Mouse (Mus musculus) MN1 (cell line): ENCODE measurements around the gene Brca2.
A peak's percentile ranks its signal among the peaks of the same experiment; 100 is the strongest.

Experiments
- DNase-seq: peaks from one replicate; pipeline ENCODE4 v3.0.0-alpha.2; 2016; ENCODE audit warnings: low spot score

The Brca2 gene

DNA sequence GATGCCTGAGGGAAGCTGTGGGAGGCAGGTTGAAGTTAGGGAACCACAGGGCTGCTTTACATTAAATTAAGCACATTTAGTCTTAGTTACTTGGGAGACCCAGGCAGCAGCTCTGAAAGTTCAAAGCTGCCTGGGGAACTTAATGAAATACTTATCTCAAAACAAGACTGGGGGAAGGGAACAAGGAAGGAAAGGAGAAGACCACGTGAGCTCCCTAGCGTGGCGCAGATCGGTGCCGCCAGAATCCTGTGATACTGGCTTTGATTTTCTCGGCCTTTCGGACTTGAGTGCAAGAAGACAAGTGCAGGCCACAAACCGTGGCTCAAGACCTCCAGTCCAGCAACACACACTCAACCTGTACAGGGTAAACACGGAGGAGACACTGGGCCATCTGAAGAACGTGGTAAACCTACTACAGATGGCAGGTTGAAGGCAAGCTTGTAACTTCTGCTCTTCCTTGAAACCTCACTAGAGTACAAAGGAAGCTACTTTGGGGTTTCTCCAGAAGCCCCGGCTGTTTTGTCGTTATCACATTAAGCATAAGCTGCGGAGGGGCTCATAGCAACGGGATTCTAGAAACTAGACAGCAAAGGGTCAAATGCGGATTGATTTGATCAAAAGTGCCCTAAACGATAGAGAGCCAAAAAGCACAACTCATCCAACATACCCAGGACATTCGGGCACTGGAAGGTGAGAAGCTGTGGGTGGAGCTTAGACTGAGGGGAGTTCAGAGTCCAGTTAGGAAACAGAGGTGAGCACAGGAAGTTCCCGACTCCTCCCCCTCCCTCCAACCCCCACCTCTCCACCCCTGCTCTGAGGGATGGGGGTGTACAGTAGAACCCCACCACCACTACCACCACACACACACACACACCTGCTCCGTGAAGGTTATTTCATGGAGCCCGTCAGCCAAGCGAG lies 76.0 kb downstream of the Brca2 start:
- no peak for DNase-seq

DNA sequence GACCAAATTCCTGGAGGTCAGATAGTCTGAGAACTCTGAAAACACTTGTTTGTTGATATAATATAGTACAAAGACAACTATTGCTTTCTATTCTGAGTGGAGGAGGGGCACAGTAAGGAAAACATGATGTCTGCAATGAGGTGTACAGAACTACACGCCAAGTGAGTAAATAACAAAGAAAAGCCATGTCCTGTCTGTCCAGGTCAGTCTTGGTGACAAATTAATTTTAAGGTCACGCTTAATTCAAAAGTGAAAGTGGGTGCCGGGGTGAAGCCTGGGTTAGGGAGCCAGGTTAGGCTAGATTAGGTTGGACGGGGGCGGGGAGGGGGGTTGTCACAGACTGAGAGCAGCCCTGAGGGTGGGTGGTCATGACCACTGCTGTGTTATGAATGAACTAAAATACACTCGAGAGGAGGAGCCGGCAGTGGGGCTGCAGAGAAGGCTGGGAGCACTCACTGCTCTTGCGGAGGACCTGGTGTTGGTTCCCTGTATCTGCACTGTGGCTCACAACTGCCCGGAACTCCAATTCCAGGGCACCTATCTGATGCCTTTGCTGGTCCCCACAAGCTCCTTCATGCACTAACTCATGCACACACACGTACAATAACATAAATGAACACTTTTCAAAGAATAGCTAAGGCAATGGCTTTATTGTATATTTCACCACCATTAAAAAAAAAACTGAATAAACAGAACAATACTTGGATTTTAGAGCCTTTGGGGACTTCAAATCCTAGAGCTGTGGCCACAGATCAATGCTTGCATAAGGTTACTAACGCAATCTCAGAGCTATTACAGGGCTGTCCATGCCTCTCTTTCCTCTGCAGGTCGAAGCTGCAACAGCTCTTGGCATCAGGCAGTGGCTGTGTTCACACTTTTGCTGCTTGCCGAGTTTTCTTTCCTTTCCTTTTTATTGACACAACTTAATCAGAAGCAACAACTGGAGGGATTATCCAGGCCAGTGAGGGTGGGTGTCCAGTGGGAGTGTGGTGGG lies 77.2 kb downstream of the Brca2 start:
- DNase-seq = no peak

DNA sequence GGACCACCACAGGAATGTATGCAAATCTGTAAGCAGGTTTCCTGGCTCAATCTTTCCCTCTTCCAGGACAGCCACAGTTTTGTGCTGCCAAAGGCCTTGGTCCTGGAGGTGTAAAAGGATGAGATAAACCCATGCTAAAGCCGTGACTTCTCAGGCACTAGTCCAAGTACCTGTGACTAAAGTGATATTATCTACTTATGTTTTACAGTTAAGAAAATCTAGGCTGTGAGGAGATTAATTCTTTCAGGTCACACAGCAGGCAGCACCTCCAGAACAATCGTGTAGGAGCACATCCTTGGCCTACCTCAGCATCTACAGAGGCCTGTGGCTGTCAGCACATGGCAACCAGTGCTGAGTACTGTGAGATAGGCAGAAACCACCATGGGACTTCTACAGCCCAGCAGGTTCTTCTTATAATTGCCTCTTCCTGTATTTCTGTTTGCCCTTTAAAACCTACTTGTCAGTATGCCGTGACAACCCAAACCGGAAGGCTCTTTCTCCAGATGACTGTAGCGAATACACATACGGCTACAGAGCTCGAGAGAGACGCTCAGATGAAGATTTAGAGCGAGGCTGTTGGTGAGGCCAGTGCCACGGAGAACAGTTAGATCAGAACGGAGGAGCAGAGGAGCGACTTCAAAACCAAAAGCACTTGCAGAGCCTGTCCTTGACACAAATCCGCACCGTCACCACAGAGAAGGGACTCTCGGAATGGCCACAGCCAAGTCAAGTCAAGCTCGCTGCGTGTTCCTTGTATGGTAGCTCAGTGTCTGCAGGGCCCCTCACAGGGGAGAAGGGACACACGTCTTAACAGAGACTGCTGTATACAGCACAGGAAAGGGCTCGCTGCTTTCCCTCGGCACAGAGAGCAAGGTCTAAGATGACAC lies 78.4 kb downstream of the Brca2 start:
- DNase-seq = no peak

DNA sequence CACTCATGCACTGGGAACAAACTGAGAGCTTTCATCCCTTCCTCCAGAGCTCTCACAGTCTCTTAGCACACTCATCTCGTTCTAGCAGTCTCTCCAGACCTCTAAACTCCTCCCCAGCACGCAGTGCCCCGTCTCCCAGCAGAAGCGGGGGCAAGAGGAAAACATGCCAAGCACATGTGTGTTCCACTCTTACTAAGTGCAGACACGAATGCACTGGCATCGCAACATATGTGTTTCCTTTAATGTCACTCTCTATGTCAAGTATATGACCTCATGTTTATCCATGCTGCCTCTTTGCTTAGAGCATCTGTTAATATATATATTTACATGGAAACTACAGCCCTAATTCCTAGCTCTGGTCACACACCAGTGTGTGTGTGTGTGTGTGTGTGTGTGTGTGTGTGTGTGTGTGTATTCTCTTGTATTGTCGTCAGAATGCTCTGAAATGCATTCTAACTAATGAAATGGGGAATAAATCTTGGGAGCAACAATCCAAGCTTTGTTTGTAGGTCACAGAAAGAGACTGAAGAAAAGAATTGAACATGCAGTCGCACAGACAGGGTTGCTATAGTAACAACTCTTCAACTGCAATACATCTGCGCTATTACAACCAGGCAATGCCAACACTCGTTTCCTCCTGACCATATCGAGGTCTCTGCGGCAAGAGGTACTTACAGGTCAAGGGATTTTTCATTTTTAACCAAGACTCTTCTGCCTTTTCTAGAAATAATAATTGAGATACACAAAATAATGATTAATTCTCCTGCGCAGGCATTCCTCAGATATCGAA lies 79.2 kb downstream of the Brca2 start:
- DNase-seq = no peak

DNA sequence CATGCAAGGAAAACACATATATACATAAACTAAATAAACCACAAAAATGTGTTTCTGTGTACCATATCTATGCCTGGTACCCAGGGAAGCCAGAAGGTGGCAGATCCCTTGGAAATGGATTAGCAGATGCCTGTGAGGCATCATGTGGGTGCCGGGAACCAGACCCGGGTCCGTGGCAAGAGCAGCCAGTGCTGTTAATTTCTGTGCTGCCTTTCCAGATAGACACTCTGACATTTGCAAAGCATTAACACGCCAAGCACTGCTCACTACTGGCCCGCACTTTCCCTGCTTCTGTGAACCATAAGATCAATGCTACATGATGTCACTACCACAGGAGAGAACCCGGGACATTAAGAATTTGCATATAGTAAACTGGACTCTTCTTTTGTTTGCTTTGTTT lies 83.7 kb downstream of the Brca2 start:
- no peak for DNase-seq

DNA sequence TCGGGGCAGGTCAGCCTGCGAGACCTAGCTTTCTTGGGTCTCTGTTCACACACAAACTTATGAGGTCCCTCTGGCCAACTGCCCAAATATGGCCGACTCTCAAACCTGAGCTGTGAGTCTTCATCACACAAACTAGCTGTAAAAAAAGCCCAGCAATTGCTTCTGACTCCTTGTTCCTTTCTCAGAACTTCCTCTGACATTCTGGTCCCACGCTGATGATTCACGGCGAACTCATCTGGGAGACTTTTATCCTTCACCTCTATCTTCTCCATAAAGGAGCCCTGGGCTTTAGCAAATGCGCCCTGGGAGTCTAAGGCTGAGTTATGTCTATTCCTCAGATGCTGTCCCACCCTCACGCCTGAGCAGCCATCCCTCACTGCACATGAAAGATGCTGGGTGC lies 85.2 kb downstream of the Brca2 start:
- no peak for DNase-seq

DNA sequence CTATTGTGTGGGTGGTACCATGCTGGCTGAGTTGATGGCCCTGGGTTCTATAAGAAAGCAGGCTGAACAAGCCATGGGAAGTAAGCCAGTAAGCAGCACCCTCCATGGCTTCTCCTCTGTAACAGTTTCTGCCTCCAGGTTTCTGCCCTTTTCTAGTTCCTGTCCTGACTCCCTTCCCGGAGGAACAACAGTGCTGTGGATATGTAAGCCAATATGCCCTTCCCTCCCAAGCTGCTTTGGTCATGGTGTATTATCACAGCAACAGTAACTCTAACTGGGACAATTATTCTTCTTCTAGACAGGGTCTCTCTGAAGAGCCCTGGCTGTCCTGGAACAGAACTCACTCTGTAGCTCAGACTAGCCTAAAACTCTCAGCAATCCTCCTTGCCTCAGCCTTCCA lies 88.7 kb downstream of the Brca2 start:
- DNase-seq = no peak

DNA sequence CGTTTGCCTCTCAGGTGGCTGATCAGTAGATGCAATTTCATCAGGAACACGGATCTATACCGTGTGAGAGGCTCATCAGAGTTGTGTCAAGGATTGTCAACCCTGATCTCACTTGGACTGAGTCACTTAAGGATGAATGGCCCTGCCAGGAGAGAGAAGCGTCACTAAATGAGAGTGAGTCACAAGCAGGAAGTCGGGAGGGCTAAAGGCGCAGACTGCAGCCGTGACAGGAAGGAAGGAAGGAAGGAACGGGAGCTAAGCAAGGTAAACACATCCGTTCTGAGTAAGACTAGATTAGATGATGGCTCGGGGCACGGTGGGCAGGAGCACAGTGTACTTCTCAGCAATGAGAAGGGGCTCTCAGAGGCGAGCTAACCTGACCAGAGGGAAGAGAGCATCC lies 89.3 kb downstream of the Brca2 start:
- DNase-seq = peak; percentile 72

DNA sequence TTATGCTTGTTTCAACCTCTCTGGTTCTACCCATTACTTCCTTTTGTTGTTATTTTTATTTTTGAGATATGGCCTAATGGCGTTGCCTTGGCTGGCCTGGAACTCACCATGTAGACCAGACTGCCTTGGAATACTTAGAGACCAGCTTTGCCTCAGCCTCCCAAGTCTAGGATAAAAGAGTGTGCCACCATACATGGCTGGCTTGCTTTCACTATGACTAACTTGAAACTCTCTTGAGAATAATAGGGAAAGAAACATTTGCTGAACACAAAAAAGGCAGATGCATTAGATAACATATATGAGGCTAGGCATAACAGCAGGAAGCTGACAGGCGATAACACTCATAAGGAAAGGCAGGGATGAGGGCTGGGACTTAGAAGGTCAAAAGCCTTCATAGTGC lies 91.6 kb downstream of the Brca2 start:
- DNase-seq = no peak

DNA sequence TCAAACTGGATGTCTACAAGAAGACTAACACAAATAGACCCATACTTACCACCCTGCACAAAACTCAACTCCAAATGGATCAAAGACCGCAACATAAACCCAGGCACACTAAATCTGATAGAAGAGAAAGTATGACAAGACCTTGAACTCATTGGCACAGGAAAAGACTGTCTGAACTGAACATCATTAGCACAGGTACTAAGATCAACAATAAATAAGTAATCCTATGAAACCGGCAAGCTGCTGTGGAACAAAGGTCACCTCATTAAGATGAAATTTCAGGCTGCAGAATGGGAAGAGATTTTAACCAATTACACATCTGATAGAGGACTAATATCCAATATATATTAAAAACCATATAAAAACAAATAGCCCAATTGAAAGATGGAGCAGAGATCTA lies 93.8 kb downstream of the Brca2 start:
- DNase-seq = no peak

DNA sequence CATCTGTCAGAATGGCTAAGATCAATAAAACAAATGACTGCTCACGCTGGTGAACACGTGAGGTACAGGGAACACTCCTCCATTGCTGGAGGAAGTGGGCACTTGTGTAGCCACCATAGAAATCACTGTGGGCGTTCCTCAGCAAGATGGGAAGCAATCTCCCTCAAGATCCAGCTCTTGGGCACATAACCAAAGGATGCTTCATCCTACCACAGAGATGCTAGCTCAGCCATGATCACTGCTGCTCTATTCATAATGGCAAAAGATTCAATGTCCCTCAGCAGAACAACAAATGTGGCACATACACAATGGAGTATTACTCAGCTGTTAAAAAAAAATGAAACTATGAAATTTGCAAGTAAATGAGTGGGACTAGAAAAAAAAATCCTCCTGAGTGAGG lies 94.3 kb downstream of the Brca2 start:
- DNase-seq = no peak

DNA sequence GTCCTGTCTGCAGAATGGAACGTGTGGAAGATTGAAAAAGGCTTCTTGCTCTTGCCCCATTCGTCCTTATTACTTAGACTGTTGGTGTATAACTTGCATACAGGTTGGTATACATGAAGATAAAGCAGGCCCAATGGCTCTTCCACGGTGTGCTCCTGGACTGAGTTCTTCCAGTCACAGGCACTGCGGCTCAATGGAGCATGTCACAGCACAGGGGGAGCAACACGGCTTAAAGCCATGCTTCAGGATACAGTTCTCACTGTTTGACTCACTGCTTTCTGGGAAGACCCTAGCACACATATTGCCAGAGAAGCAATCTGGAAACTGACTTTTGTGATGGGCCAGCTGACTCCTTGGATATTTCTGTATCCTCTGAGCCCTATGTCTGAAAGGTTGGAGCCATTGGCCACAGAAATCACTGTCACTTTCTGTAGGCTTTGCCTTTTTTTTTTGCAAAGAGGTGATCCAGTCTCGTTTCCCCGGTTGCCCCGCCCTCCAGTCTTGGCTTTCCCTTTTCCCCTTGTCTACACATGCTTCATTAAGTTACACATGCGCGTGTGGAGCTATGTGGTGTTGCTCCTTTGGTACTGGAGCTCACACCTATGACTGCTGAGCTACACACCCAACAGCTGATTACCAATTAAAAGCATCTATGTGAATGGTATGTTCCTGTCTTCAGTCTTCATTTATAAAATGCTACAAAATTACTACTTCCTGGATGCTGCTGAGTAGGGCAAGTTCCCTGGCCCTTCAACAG lies 96.3 kb downstream of the Brca2 start:
- DNase-seq = no peak
